Mouse (Mus musculus): ENCODE results near the gene Akap8. TPM values are rescaled to one million over a fixed set of nuclear protein-coding genes. Genes with fewer than 3 reads are reported as not detected.

Gene Akap8
- total and polyA plus RNA-seq, 3 experiments, result 67.3 to 272 (median 132) TPM

DNA sequence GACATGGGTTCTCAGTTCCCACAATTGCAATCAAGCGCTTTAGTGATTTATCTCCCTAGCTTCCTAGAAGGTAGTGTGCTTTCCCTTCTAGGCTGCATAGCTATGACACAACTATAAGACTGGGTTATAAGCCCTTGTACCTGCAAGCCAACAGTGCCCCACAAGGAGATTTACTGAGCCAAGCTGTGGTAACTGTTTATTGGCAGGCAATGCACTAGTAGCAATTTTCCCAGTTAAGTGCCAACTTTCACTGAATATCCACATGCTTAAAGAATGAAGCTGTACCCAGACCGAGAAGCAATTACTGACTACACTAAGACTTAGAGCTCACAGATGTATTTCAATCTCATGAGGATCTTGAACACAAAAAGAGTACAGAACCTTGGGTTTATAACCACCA, 57.4 kb downstream of the Akap8 start:
- no peak for ATAC-seq (ENCODE audit: extremely low read depth, insufficient number of reproducible peaks, low FRiP score, poor library complexity, severe bottlenecking)
- TF ChIP-seq TAL1 (conservative IDR thresholded peaks at IDR 0.05; ENCODE audit: low read depth, low read length) (no peak), CTCF (IDR thresholded peaks at IDR 0.05; ENCODE audit: low read depth, low read length) (no peak), GATA2 (IDR thresholded peaks at IDR 0.05; ENCODE audit: borderline replicate concordance, low read depth, low read length) (no peak), GATA1 (IDR thresholded peaks at IDR 0.05; ENCODE audit: borderline replicate concordance, low read length) (no peak)
- H3K9me3 ChIP-seq (replicated peaks), result no peaks in the 10 kb centered on the region
- peaks cover 35% of the 10 kb centered on the region for H3K4me1 ChIP-seq (ENCODE audit: insufficient read depth, low read depth, low read length)
- H3K4me3 ChIP-seq (ENCODE audit: low read depth, low read length), result no peak overlapping the region
- no peak for DNase-seq (ENCODE audit: low spot score)
- H3K27me3 ChIP-seq (ENCODE audit: insufficient read depth, low read length), result no peaks in the 10 kb centered on the region
- H3K36me3 ChIP-seq (replicated peaks), result peaks cover 43% of the 10 kb centered on the region

DNA sequence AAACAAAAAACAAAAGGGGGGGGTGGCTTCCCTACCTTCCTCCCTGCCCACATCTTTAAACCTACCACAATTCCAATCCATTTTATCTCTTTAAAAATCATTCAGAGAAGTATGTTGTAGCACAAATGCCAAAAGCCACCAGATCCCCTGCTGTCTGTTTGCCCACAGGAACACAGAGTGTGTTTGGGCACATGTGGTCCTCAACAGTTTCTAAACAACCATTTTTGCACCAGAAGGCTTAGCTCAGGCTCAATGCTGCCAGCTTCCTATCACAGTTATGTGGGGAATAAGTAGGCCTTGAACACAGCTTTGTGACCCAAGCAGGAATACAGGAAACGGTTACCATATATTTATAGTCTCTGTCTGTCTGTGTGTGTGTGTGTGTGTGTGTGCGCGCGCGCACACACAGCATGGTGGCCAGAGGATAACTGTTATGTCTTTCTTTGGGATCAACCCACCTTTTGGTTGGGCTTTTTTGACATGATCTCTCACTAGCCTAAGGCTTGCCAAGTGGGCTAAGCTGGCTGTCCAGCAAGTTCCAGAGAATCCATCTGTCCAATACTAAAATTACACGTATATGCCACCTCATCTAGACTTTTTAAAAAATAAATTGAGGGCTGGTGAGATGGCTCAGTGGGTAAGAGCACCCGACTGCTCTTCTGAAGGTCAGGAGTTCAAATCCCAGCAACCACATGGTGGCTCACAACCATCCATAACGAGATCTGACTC, 58.0 kb downstream of the Akap8 start:
- DNase-seq (ENCODE audit: low spot score) (no peak), ATAC-seq (ENCODE audit: extremely low read depth, insufficient number of reproducible peaks, low FRiP score, poor library complexity, severe bottlenecking) (no peak)
- Histone ChIP-seq H3K4me3 (ENCODE audit: low read depth, low read length) (no peak overlapping the region), H3K36me3 (replicated peaks) (peaks cover 45% of the 10 kb centered on the region), H3K9me3 (replicated peaks) (no peaks in the 10 kb centered on the region), H3K4me1 (ENCODE audit: insufficient read depth, low read depth, low read length) (peaks cover 35% of the 10 kb centered on the region), H3K27me3 (ENCODE audit: insufficient read depth, low read length) (no peaks in the 10 kb centered on the region)
- TF ChIP-seq GATA2 (IDR thresholded peaks at IDR 0.05; ENCODE audit: borderline replicate concordance, low read depth, low read length) (no peak), POLR2AphosphoS5 (IDR thresholded peaks at IDR 0.05; ENCODE audit: insufficient replicate concordance, low read depth, low read length) (no peak), TAL1 (conservative IDR thresholded peaks at IDR 0.05; ENCODE audit: low read depth, low read length) (no peak), GATA1 (IDR thresholded peaks at IDR 0.05; ENCODE audit: borderline replicate concordance, low read length) (no peak), CTCF (IDR thresholded peaks at IDR 0.05; ENCODE audit: low read depth, low read length) (no peak)

DNA sequence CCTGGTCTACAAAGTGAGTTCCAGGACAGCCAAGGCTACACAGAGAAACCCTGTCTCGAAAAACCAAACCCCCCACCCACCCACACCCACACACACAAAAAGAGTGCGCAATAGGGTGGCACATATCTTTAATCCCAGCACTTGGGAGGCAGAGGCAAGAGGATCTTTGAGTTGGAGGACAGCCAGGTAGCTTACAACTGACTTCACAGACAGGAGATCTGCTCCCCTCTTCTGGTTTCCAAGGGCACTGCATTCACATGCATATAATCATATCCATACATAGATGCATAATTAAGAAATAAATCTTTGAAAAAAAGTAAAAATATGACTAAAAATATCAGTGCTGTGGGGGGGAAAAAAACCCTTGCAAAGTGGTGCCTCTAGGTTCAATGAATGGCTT, 62.2 kb downstream of the Akap8 start:
- no peak for TF ChIP-seq POLR2AphosphoS5 (IDR thresholded peaks at IDR 0.05; ENCODE audit: insufficient replicate concordance, low read depth, low read length)
- TF ChIP-seq TAL1 (conservative IDR thresholded peaks at IDR 0.05; ENCODE audit: low read depth, low read length), result no peak
- TF ChIP-seq GATA1 (IDR thresholded peaks at IDR 0.05; ENCODE audit: borderline replicate concordance, low read length), result no peak
- TF ChIP-seq GATA2 (IDR thresholded peaks at IDR 0.05; ENCODE audit: borderline replicate concordance, low read depth, low read length), result no peak
- TF ChIP-seq CTCF (IDR thresholded peaks at IDR 0.05; ENCODE audit: low read depth, low read length), result no peak
- no peaks in the 10 kb centered on the region for H3K27me3 ChIP-seq (ENCODE audit: insufficient read depth, low read length)
- DNase-seq (ENCODE audit: low spot score), result no peak
- no peaks in the 10 kb centered on the region for H3K9me3 ChIP-seq (replicated peaks)
- peaks cover 27% of the 10 kb centered on the region for H3K4me1 ChIP-seq (ENCODE audit: insufficient read depth, low read depth, low read length)
- ATAC-seq (ENCODE audit: extremely low read depth, insufficient number of reproducible peaks, low FRiP score, poor library complexity, severe bottlenecking), result no peak
- H3K36me3 ChIP-seq (replicated peaks), result peaks cover 54% of the 10 kb centered on the region
- H3K4me3 ChIP-seq (ENCODE audit: low read depth, low read length), result no peak overlapping the region

DNA sequence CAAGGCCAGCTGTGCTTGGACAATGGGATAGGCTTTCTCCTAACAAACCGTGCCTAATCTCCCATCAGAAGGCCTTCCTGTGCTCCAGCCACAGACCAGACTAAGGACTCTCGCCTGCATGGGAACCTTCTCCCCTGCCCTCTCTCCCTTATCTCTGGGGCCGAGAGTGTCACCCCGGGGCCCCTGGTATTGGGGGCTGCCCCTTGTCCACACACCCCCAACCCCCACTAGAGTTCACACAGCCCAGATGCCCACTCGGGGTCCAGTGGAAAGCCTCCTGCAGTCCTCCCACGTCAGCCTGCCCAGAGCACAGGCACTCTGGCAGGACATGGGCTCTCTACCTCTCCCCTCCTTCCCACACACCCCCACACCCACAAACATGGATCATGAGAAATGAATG, 63.1 kb downstream of the Akap8 start:
- TF ChIP-seq GATA1 (IDR thresholded peaks at IDR 0.05; ENCODE audit: borderline replicate concordance, low read length), result no peak
- TF ChIP-seq CTCF (IDR thresholded peaks at IDR 0.05; ENCODE audit: low read depth, low read length), result no peak
- TF ChIP-seq GATA2 (IDR thresholded peaks at IDR 0.05; ENCODE audit: borderline replicate concordance, low read depth, low read length), result no peak
- TF ChIP-seq POLR2AphosphoS5 (IDR thresholded peaks at IDR 0.05; ENCODE audit: insufficient replicate concordance, low read depth, low read length), result no peak
- no peak for TF ChIP-seq TAL1 (conservative IDR thresholded peaks at IDR 0.05; ENCODE audit: low read depth, low read length)
- no peaks in the 10 kb centered on the region for H3K9me3 ChIP-seq (replicated peaks)
- no peaks in the 10 kb centered on the region for H3K27me3 ChIP-seq (ENCODE audit: insufficient read depth, low read length)
- ATAC-seq (ENCODE audit: extremely low read depth, insufficient number of reproducible peaks, low FRiP score, poor library complexity, severe bottlenecking) (no peak), DNase-seq (ENCODE audit: low spot score) (no peak)
- H3K4me1 ChIP-seq (ENCODE audit: insufficient read depth, low read depth, low read length), result peaks cover 22% of the 10 kb centered on the region
- H3K36me3 ChIP-seq (replicated peaks), result peaks cover 58% of the 10 kb centered on the region
- no peak overlapping the region for H3K4me3 ChIP-seq (ENCODE audit: low read depth, low read length)

DNA sequence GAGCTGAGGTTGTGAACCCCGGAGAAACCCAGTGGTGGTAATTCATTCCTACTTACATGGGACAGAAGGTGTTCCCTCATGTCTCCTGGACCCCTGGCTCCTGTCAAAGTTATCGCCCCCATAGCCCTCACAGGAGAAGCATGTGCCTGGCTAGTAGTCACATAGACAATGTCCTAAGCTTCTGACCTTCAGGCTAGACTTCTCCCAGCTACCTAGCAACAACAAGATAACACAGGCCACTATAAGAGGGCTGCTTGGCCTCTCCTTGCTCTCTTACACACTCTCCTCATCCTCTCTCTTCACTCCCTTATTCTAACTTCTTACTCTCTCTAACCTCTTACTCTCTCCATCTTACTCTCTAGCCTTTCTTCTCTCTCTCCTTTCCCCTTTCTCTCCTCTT, 63.6 kb downstream of the Akap8 start:
- H3K4me1 ChIP-seq (ENCODE audit: insufficient read depth, low read depth, low read length), result peaks cover 21% of the 10 kb centered on the region
- H3K36me3 ChIP-seq (replicated peaks), result peaks cover 57% of the 10 kb centered on the region
- no peak for DNase-seq (ENCODE audit: low spot score)
- H3K9me3 ChIP-seq (replicated peaks), result no peaks in the 10 kb centered on the region
- H3K4me3 ChIP-seq (ENCODE audit: low read depth, low read length), result no peak overlapping the region
- TF ChIP-seq CTCF (IDR thresholded peaks at IDR 0.05; ENCODE audit: low read depth, low read length) (no peak), POLR2AphosphoS5 (IDR thresholded peaks at IDR 0.05; ENCODE audit: insufficient replicate concordance, low read depth, low read length) (no peak), TAL1 (conservative IDR thresholded peaks at IDR 0.05; ENCODE audit: low read depth, low read length) (no peak), GATA2 (IDR thresholded peaks at IDR 0.05; ENCODE audit: borderline replicate concordance, low read depth, low read length) (no peak), GATA1 (IDR thresholded peaks at IDR 0.05; ENCODE audit: borderline replicate concordance, low read length) (no peak)
- ATAC-seq (ENCODE audit: extremely low read depth, insufficient number of reproducible peaks, low FRiP score, poor library complexity, severe bottlenecking), result no peak
- no peaks in the 10 kb centered on the region for H3K27me3 ChIP-seq (ENCODE audit: insufficient read depth, low read length)

DNA sequence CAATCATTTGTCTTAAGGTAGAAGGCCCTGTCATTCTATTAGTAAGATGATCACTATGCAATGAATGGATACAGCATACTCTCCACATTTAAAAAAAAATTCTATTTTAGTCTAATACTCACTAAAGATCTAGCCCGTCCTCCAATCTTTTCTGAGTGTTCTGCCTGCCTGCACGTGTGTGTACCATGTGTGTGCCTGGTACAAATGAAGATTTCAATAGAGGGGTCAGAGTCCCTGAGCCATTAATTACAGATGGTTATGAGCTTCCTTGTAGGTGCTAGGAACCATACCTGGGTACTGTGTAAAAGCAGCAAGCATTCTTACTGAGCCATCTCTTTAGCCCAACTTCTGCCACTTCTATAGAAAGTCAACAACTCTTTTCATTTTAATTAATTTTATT, 64.1 kb downstream of the Akap8 start:
- TF ChIP-seq CTCF (IDR thresholded peaks at IDR 0.05; ENCODE audit: low read depth, low read length), result no peak
- TF ChIP-seq POLR2AphosphoS5 (IDR thresholded peaks at IDR 0.05; ENCODE audit: insufficient replicate concordance, low read depth, low read length), result no peak
- no peak for TF ChIP-seq GATA2 (IDR thresholded peaks at IDR 0.05; ENCODE audit: borderline replicate concordance, low read depth, low read length)
- no peak for TF ChIP-seq GATA1 (IDR thresholded peaks at IDR 0.05; ENCODE audit: borderline replicate concordance, low read length)
- TF ChIP-seq TAL1 (conservative IDR thresholded peaks at IDR 0.05; ENCODE audit: low read depth, low read length), result no peak
- no peaks in the 10 kb centered on the region for H3K27me3 ChIP-seq (ENCODE audit: insufficient read depth, low read length)
- peaks cover 55% of the 10 kb centered on the region for H3K36me3 ChIP-seq (replicated peaks)
- H3K9me3 ChIP-seq (replicated peaks), result no peaks in the 10 kb centered on the region
- no peak overlapping the region for H3K4me3 ChIP-seq (ENCODE audit: low read depth, low read length)
- no peak for ATAC-seq (ENCODE audit: extremely low read depth, insufficient number of reproducible peaks, low FRiP score, poor library complexity, severe bottlenecking)
- DNase-seq (ENCODE audit: low spot score), result no peak
- peaks cover 23% of the 10 kb centered on the region for H3K4me1 ChIP-seq (ENCODE audit: insufficient read depth, low read depth, low read length)

Other genes with a start within 250 kb of the Akap8 start
- 3.3 and 4.4 TPM in 2 replicates for gene Notch3, start 154.4 kb downstream of the Akap8 start, total RNA-seq (2014; fragmentation: Nextera tagmentation)
- 0.16 and 0.17 TPM in 2 replicates for gene Notch3, start 154.4 kb downstream of the Akap8 start, total RNA-seq (2017)
- gene Notch3, start 154.4 kb downstream of the Akap8 start, polyA plus RNA-seq (2012), result 4.2 and 4.4 TPM in 2 replicates
- gene Ephx3, start 131.7 kb downstream of the Akap8 start, total RNA-seq (2014; fragmentation: Nextera tagmentation), result 0.29 and 0.68 TPM in 2 replicates
- gene Ephx3, start 131.7 kb downstream of the Akap8 start, total RNA-seq (2017), result 0.23 and 0.38 TPM in 2 replicates
- gene Ephx3, start 131.7 kb downstream of the Akap8 start, polyA plus RNA-seq (2012), result 0.02 TPM in 1 of 2 replicates, not detected in the other
- 269 and 323 TPM in 2 replicates for gene Brd4, start 36.5 kb downstream of the Akap8 start, total RNA-seq (2014; fragmentation: Nextera tagmentation)
- gene Brd4, start 36.5 kb downstream of the Akap8 start, total RNA-seq (2017), result 11.5 and 16.0 TPM in 2 replicates
- 210 and 237 TPM in 2 replicates for gene Brd4, start 36.5 kb downstream of the Akap8 start, polyA plus RNA-seq (2012)
- gene Akap8l, start 29.4 kb upstream of the Akap8 start, total RNA-seq (2014; fragmentation: Nextera tagmentation), result 57.8 and 68.8 TPM in 2 replicates
- 44.4 and 57.6 TPM in 2 replicates for gene Akap8l, start 29.4 kb upstream of the Akap8 start, total RNA-seq (2017)
- 80.3 and 101 TPM in 2 replicates for gene Akap8l, start 29.4 kb upstream of the Akap8 start, polyA plus RNA-seq (2012)
- gene Wiz, start 68.2 kb upstream of the Akap8 start, total RNA-seq (2014; fragmentation: Nextera tagmentation), result 66.2 and 66.7 TPM in 2 replicates
- gene Wiz, start 68.2 kb upstream of the Akap8 start, total RNA-seq (2017), result 2.3 and 2.7 TPM in 2 replicates
- 87.8 and 88.7 TPM in 2 replicates for gene Wiz, start 68.2 kb upstream of the Akap8 start, polyA plus RNA-seq (2012)
- gene Rasal3, start 82.3 kb upstream of the Akap8 start, total RNA-seq (2014; fragmentation: Nextera tagmentation), result 1.5 and 2.9 TPM in 2 replicates
- 6.5 and 6.8 TPM in 2 replicates for gene Rasal3, start 82.3 kb upstream of the Akap8 start, total RNA-seq (2017)
- gene Rasal3, start 82.3 kb upstream of the Akap8 start, polyA plus RNA-seq (2012), result 0.86 and 1.1 TPM in 2 replicates
- gene Pglyrp2, start 102.9 kb upstream of the Akap8 start, total RNA-seq (2014; fragmentation: Nextera tagmentation), result not detected in 2 replicates
- gene Pglyrp2, start 102.9 kb upstream of the Akap8 start, total RNA-seq (2017), result 0.33 and 0.41 TPM in 2 replicates
- gene Pglyrp2, start 102.9 kb upstream of the Akap8 start, polyA plus RNA-seq (2012), result 0.31 and 0.35 TPM in 2 replicates
- not detected in 2 replicates for gene Cyp4f39, start 131.5 kb upstream of the Akap8 start, total RNA-seq (2014; fragmentation: Nextera tagmentation)
- gene Cyp4f39, start 131.5 kb upstream of the Akap8 start, total RNA-seq (2017), result 0.12 and 0.27 TPM in 2 replicates
- not detected in 2 replicates for gene Cyp4f39, start 131.5 kb upstream of the Akap8 start, polyA plus RNA-seq (2012)
- 0.24 and 1.5 TPM in 2 replicates for gene Cyp4f17, start 184.8 kb upstream of the Akap8 start, total RNA-seq (2014; fragmentation: Nextera tagmentation)
- gene Cyp4f17, start 184.8 kb upstream of the Akap8 start, total RNA-seq (2017), result not detected in 2 replicates
- 0.03 TPM in 1 of 2 replicates, not detected in the other for gene Cyp4f17, start 184.8 kb upstream of the Akap8 start, polyA plus RNA-seq (2012)
- not detected in 2 replicates for gene Cyp4f16, start 215.3 kb upstream of the Akap8 start, total RNA-seq (2014; fragmentation: Nextera tagmentation)
- gene Cyp4f16, start 215.3 kb upstream of the Akap8 start, total RNA-seq (2017), result 0.93 and 1.1 TPM in 2 replicates
- not detected in 2 replicates for gene Cyp4f16, start 215.3 kb upstream of the Akap8 start, polyA plus RNA-seq (2012)

All from G1E (cell line).